Mouse (Mus musculus): Measurements from ENCODE around the gene Slc25a12. TPM values are rescaled to one million over a fixed set of nuclear protein-coding genes. Genes with fewer than 3 reads are reported as not detected.

Gene Slc25a12
- polyA plus RNA-seq, 1 experiment, result 40.7 TPM

DNA sequence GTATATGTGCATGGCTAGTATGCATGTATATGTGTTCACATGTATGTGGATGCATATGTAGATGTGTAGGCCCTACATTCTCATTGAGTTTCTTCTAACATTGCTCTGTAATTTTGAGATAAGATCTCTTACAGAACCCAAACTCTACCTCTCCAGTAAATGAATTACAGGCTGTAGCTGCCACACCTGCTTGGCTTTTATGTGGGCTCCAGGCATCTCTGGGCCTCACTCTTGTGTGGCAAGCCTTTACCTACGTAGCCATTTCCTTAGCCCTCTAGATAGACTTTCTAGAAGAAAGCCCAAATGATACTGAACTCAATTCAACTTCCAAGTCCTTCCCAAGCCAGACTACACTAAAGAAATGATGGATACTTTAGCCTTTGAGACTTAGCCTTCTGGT, 7.4 kb downstream of the Slc25a12 start:
- Histone ChIP-seq H3K4me3 (no peak overlapping the region), H3K79me2 (ENCODE audit: control insufficient read depth, insufficient read depth) (peaks cover 5% of the 10 kb centered on the region), H3K27me3 (ENCODE audit: control insufficient read depth, insufficient read depth, insufficient read length) (no peaks in the 10 kb centered on the region), H3K36me3 (ENCODE audit: control insufficient read depth, insufficient read depth) (no peaks in the 10 kb centered on the region), H3ac (ENCODE audit: control insufficient read depth, insufficient read length) (no peak overlapping the region), H3K4me2 (ENCODE audit: low read depth) (no peak overlapping the region)
- no peak for TF ChIP-seq CEBPB (IDR thresholded peaks at IDR 0.05; ENCODE audit: insufficient read depth, poor library complexity, severe bottlenecking)
- TF ChIP-seq USF1 (IDR thresholded peaks at IDR 0.05; ENCODE audit: low read depth), result no peak
- TF ChIP-seq MYOD1 (IDR thresholded peaks at IDR 0.05; ENCODE audit: control insufficient read depth in 1 of 3, insufficient read length in 2 of 3, low read depth in 2 of 3), result no peak
- no peak for TF ChIP-seq SRF (IDR thresholded peaks at IDR 0.05; ENCODE audit: control insufficient read depth, insufficient read length, low read depth)
- TF ChIP-seq POLR2AphosphoS2 (IDR thresholded peaks at IDR 0.05; ENCODE audit: insufficient read length, low read depth), result no peak
- no peak for TF ChIP-seq MAX (IDR thresholded peaks at IDR 0.05; ENCODE audit: low read depth)
- TF ChIP-seq REST (IDR thresholded peaks at IDR 0.05; ENCODE audit: insufficient read depth, insufficient read length), result no peak
- no peak for TF ChIP-seq TCF3 (IDR thresholded peaks at IDR 0.05; ENCODE audit: insufficient read length, low read depth)
- no peak for TF ChIP-seq TCF12 (IDR thresholded peaks at IDR 0.05; ENCODE audit: insufficient read depth, poor library complexity, severe bottlenecking)
- no peak for TF ChIP-seq POLR2A (IDR thresholded peaks at IDR 0.05; ENCODE audit: insufficient read length, low read depth)
- TF ChIP-seq MYOG (IDR thresholded peaks at IDR 0.05; ENCODE audit: control insufficient read depth in 1 of 3, insufficient read depth in 1 of 3, insufficient read length in 2 of 3, low read depth in 2 of 3), result no peak

DNA sequence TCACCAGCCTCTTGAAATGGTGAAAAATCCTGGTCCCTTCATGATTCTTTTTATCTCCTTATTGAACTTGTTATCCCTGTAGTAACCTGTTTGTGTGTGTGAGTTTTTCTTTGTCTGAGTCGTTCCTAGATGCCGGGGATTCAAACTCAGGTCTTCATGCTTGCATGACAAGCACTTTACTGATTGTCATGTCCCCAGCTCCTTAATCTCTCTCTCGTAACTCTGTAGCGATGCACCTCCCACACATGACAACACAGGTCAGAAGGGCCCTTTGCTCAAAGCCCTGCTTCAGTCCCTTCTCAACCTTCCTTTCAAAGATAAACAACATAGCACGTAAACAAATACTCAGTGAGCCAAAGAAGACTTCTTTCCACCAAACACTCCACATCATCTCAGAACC, 9.2 kb downstream of the Slc25a12 start:
- no peaks in the 10 kb centered on the region for H3K27me3 ChIP-seq (ENCODE audit: control insufficient read depth, insufficient read depth, insufficient read length)
- TF ChIP-seq TCF3 (IDR thresholded peaks at IDR 0.05; ENCODE audit: insufficient read length, low read depth), result no peak
- no peak for TF ChIP-seq E2F4 (IDR thresholded peaks at IDR 0.05; ENCODE audit: insufficient read depth)
- no peak for TF ChIP-seq POLR2AphosphoS2 (IDR thresholded peaks at IDR 0.05; ENCODE audit: insufficient read length, low read depth)
- no peak for TF ChIP-seq USF1 (IDR thresholded peaks at IDR 0.05; ENCODE audit: low read depth)
- no peak for TF ChIP-seq REST (IDR thresholded peaks at IDR 0.05; ENCODE audit: insufficient read depth, insufficient read length)
- no peak for TF ChIP-seq TCF12 (IDR thresholded peaks at IDR 0.05; ENCODE audit: insufficient read depth, poor library complexity, severe bottlenecking)
- no peak for TF ChIP-seq MYOD1 (IDR thresholded peaks at IDR 0.05; ENCODE audit: control insufficient read depth in 1 of 3, insufficient read length in 2 of 3, low read depth in 2 of 3)
- no peak for TF ChIP-seq MYOG (IDR thresholded peaks at IDR 0.05; ENCODE audit: control insufficient read depth in 1 of 3, insufficient read depth in 1 of 3, insufficient read length in 2 of 3, low read depth in 2 of 3)
- TF ChIP-seq SRF (IDR thresholded peaks at IDR 0.05; ENCODE audit: control insufficient read depth, insufficient read length, low read depth), result no peak
- no peak for TF ChIP-seq POLR2A (IDR thresholded peaks at IDR 0.05; ENCODE audit: insufficient read length, low read depth)
- no peak for TF ChIP-seq MAX (IDR thresholded peaks at IDR 0.05; ENCODE audit: low read depth)
- TF ChIP-seq CEBPB (IDR thresholded peaks at IDR 0.05; ENCODE audit: insufficient read depth, poor library complexity, severe bottlenecking), result no peak

DNA sequence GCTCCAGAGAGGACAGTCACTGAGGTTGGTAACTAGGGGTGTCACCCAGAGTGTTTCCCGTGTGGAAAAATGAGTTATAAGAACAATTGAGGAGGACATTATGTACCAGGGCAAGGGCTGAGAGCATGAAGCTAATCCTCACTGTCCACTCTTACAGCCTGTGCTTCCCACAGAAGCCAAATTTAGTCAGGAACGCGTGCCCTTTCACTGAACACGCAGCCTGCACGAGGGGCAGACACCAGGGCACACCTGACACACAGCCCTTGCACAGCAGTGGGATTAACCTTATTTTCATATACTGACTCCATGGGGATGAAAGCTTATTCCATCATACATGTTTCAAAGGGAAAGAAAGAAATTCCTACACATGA, 13.5 kb downstream of the Slc25a12 start:
- Histone ChIP-seq H3K79me2 (ENCODE audit: control insufficient read depth, insufficient read depth) (peaks cover 5% of the 10 kb centered on the region), H3K36me3 (ENCODE audit: control insufficient read depth, insufficient read depth) (no peaks in the 10 kb centered on the region), H3K4me3 (no peak overlapping the region), H3K4me2 (ENCODE audit: low read depth) (no peak overlapping the region), H3K27me3 (ENCODE audit: control insufficient read depth, insufficient read depth, insufficient read length) (no peaks in the 10 kb centered on the region), H3ac (ENCODE audit: control insufficient read depth, insufficient read length) (no peak overlapping the region)
- TF ChIP-seq MAX (IDR thresholded peaks at IDR 0.05; ENCODE audit: low read depth) (no peak), TCF3 (IDR thresholded peaks at IDR 0.05; ENCODE audit: insufficient read length, low read depth) (no peak), POLR2AphosphoS2 (IDR thresholded peaks at IDR 0.05; ENCODE audit: insufficient read length, low read depth) (no peak), MYOD1 (IDR thresholded peaks at IDR 0.05; ENCODE audit: control insufficient read depth in 1 of 3, insufficient read length in 2 of 3, low read depth in 2 of 3) (no peak), MYOG (IDR thresholded peaks at IDR 0.05; ENCODE audit: control insufficient read depth in 1 of 3, insufficient read depth in 1 of 3, insufficient read length in 2 of 3, low read depth in 2 of 3) (no peak), E2F4 (IDR thresholded peaks at IDR 0.05; ENCODE audit: insufficient read depth) (no peak), POLR2A (IDR thresholded peaks at IDR 0.05; ENCODE audit: insufficient read length, low read depth) (no peak), USF1 (IDR thresholded peaks at IDR 0.05; ENCODE audit: low read depth) (no peak), SRF (IDR thresholded peaks at IDR 0.05; ENCODE audit: control insufficient read depth, insufficient read length, low read depth) (no peak), REST (IDR thresholded peaks at IDR 0.05; ENCODE audit: insufficient read depth, insufficient read length) (no peak), TCF12 (IDR thresholded peaks at IDR 0.05; ENCODE audit: insufficient read depth, poor library complexity, severe bottlenecking) (no peak), CEBPB (IDR thresholded peaks at IDR 0.05; ENCODE audit: insufficient read depth, poor library complexity, severe bottlenecking) (no peak)

More for the DNA sequence above, 9.2 kb downstream of the Slc25a12 start:
- Histone ChIP-seq H3K36me3 (ENCODE audit: control insufficient read depth, insufficient read depth) (no peaks in the 10 kb centered on the region), H3K79me2 (ENCODE audit: control insufficient read depth, insufficient read depth) (peaks cover 5% of the 10 kb centered on the region), H3K4me3 (no peak overlapping the region), H3ac (ENCODE audit: control insufficient read depth, insufficient read length) (no peak overlapping the region), H3K4me2 (ENCODE audit: low read depth) (no peak overlapping the region)

DNA sequence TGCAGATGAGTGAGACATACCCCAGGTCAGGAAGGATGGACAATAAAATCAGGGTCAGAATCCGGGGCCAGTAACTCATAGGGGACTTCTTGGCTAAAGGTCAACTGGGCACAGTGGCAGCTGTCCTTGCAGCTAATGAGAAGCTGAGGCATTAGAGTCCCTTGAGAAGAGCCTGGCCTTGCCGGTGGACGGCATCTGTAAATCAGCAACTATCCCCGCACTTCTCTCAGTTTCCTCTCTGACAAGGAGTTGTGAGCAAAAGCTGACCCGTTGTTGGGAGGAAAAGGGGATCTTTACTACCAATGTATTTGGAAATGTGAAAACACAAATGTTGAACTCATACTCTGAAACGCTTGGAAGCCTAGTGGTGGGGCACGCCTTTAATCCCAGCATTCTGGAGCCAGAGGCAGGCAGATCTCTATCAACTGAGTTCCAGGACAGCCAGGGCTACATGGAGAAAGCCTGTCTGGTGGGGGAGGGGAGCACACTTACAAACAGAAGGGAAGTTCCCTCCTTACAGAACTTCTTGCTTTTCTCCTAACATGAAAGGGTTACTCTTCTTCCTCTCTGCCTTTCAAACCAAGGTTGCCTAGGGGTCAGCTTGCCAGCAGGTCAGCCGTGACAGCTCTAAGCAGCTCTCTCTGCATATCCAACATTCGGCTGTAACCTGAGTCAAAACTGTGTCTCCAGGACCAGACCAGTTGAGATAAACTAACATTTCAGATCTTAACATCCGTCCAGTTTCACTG, 14.1 kb downstream of the Slc25a12 start:
- Histone ChIP-seq H3ac (ENCODE audit: control insufficient read depth, insufficient read length) (no peak overlapping the region), H3K27me3 (ENCODE audit: control insufficient read depth, insufficient read depth, insufficient read length) (no peaks in the 10 kb centered on the region), H3K36me3 (ENCODE audit: control insufficient read depth, insufficient read depth) (no peaks in the 10 kb centered on the region), H3K4me3 (no peak overlapping the region), H3K79me2 (ENCODE audit: control insufficient read depth, insufficient read depth) (peaks cover 5% of the 10 kb centered on the region), H3K4me2 (ENCODE audit: low read depth) (no peak overlapping the region)
- TF ChIP-seq MYOD1 (IDR thresholded peaks at IDR 0.05; ENCODE audit: control insufficient read depth in 1 of 3, insufficient read length in 2 of 3, low read depth in 2 of 3) (no peak), E2F4 (IDR thresholded peaks at IDR 0.05; ENCODE audit: insufficient read depth) (no peak), MAX (IDR thresholded peaks at IDR 0.05; ENCODE audit: low read depth) (no peak)

DNA sequence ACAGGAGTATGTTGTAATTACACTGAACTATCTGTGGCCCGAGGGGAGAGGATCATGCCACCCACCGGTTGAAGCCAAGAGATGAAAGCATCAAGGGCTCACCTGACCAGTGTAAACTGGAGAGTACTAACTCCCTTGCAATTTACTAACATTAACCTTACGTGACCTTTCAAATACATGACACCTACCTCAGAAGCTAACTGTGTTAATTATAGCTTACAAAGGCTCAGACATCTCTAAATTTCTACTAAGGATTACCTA, 15.9 kb downstream of the Slc25a12 start:
- no peak for TF ChIP-seq SRF (IDR thresholded peaks at IDR 0.05; ENCODE audit: control insufficient read depth, insufficient read length, low read depth)
- TF ChIP-seq MYOD1 (IDR thresholded peaks at IDR 0.05; ENCODE audit: control insufficient read depth in 1 of 3, insufficient read length in 2 of 3, low read depth in 2 of 3), result no peak
- no peak for TF ChIP-seq TCF3 (IDR thresholded peaks at IDR 0.05; ENCODE audit: insufficient read length, low read depth)
- TF ChIP-seq MAX (IDR thresholded peaks at IDR 0.05; ENCODE audit: low read depth), result no peak
- TF ChIP-seq POLR2AphosphoS2 (IDR thresholded peaks at IDR 0.05; ENCODE audit: insufficient read length, low read depth), result no peak
- Histone ChIP-seq H3K4me2 (ENCODE audit: low read depth) (no peak overlapping the region), H3K4me3 (no peak overlapping the region)

More for the DNA sequence above, 15.9 kb downstream of the Slc25a12 start:
- no peaks in the 10 kb centered on the region for H3K36me3 ChIP-seq (ENCODE audit: control insufficient read depth, insufficient read depth)
- H3K79me2 ChIP-seq (ENCODE audit: control insufficient read depth, insufficient read depth), result no peaks in the 10 kb centered on the region
- no peak overlapping the region for H3ac ChIP-seq (ENCODE audit: control insufficient read depth, insufficient read length)
- no peaks in the 10 kb centered on the region for H3K27me3 ChIP-seq (ENCODE audit: control insufficient read depth, insufficient read depth, insufficient read length)
